Mouse (Mus musculus) hindbrain, embryonic 13.5 days (tissue): Measurements from ENCODE around the gene Smco2. TPM values are rescaled to one million over a fixed set of nuclear protein-coding genes. Genes with fewer than 3 reads are reported as not detected.

Experiments
- polyA plus RNA-seq: library from polyadenylated mRNA; unstranded; fragments of >200 nt; fragmentation: Nextera tagmentation; extraction: Ambion mirVana; gene quantifications from 2 replicates; pipeline ENCODE4 v1.2.1, GENCODE M21; 2015

Smco2 gene
- polyA plus RNA-seq, 1 experiment from 2014 or later: not detected

Other genes starting within 250 kb of the Smco2 start
- gene Med21, start 207.6 kb upstream of the Smco2 start, polyA plus RNA-seq: 113 and 119 TPM in 2 replicates
- gene Tm7sf3, start 207.3 kb upstream of the Smco2 start, polyA plus RNA-seq: 29.8 and 30.1 TPM in 2 replicates
- 15.9 and 17.5 TPM in 2 replicates for gene Stk38l, start 125.1 kb upstream of the Smco2 start, polyA plus RNA-seq
- 2.1 and 3.4 TPM in 2 replicates for gene Arntl2, start 54.0 kb upstream of the Smco2 start, polyA plus RNA-seq
- gene Ppfibp1, start 38.4 kb downstream of the Smco2 start, polyA plus RNA-seq: 14.7 and 16.9 TPM in 2 replicates
- not detected in 2 replicates for gene 1700034J05Rik, start 104.3 kb downstream of the Smco2 start, polyA plus RNA-seq
- gene Rep15, start 182.5 kb downstream of the Smco2 start, polyA plus RNA-seq: 0.48 and 0.94 TPM in 2 replicates
- gene Mrps35, start 192.7 kb downstream of the Smco2 start, polyA plus RNA-seq: 70.4 and 71.7 TPM in 2 replicates
- 0.97 and 0.99 TPM in 2 replicates for gene Mansc4, start 236.9 kb downstream of the Smco2 start, polyA plus RNA-seq
- gene Klhl42, start 241.3 kb downstream of the Smco2 start, polyA plus RNA-seq: 6.0 and 6.3 TPM in 2 replicates